Mouse (Mus musculus) intestine, embryonic 16.5 days (tissue): Measurements from ENCODE around the gene Skap1. TPM values are rescaled to one million over a fixed set of nuclear protein-coding genes. Genes with fewer than 3 reads are reported as not detected.

Experiments
- ATAC-seq: fragments of 200-750 bp; cut with Nextera tagmentation; 2 replicates; pipeline ENCODE4 v1.8.0; 2017; ENCODE audit warnings: moderate TSS enrichment, moderate library complexity
- H3K27ac ChIP-seq: fragments of 300-500 bp; sonication (generic); 2 replicates; pipeline ENCODE4 v1.5.1; 2014; ENCODE audit warnings: mild to moderate bottlenecking, low read length
- H3K27me3 ChIP-seq: fragments of 300-500 bp; sonication (generic); replicated peaks from 2 replicates; pipeline ENCODE4 v1.6.1; 2014; ENCODE audit warnings: low read length, control low read depth, mixed read lengths; ENCODE audit not compliant: control insufficient read depth, insufficient read depth
- H3K36me3 ChIP-seq: fragments of 300-500 bp; sonication (generic); 2 replicates; pipeline ENCODE4 v1.6.1; 2014; ENCODE audit warnings: low read length, control low read depth; ENCODE audit not compliant: control insufficient read depth, insufficient read depth
- H3K4me1 ChIP-seq: fragments of 300-500 bp; sonication (generic); 2 replicates; pipeline ENCODE4 v1.6.1; 2014; ENCODE audit warnings: low read length, control low read depth, mixed read lengths; ENCODE audit not compliant: control insufficient read depth, insufficient read depth
- H3K4me2 ChIP-seq: fragments of 300-500 bp; sonication (generic); 2 replicates; pipeline ENCODE4 v1.6.1; 2014; ENCODE audit warnings: low read depth, low read length, control low read depth
- H3K4me3 ChIP-seq: fragments of 300-500 bp; sonication (generic); 2 replicates; pipeline ENCODE4 v1.5.1; 2014; ENCODE audit warnings: mild to moderate bottlenecking, low read length
- H3K9ac ChIP-seq: fragments of 300-500 bp; sonication (generic); 2 replicates; pipeline ENCODE4 v1.6.1; 2014; ENCODE audit warnings: low read depth, low read length
- H3K9me3 ChIP-seq: fragments of 300-500 bp; sonication (generic); 2 replicates; pipeline ENCODE4 v1.6.1; 2016; ENCODE audit warnings: low read length, control low read depth; ENCODE audit not compliant: control insufficient read depth
- WGBS: fragments of 180-500 bp; shearing (Covaris S2); extraction: QIAGEN DNeasy Blood & Tissue Kit; methylation state at CpG from one replicate; pipeline ENCODE4 v1.1.7; 2014; 5-methylcytosine and 5-hydroxymethylcytosine counted together
- polyA plus RNA-seq: library from polyadenylated mRNA; unstranded; fragments of >200 nt; fragmentation: Nextera tagmentation; extraction: Ambion mirVana; gene quantifications from 2 replicates; pipeline ENCODE4 v1.2.1, GENCODE M21; 2015

Skap1 gene
- polyA plus RNA-seq, 1 experiment from 2014 or later, result 0.88 TPM

- no peak overlapping the region for H3K9ac ChIP-seq
- WGBS, result 74% methylated on average over 6 of the region's 6 CpGs
These were observed 29.5 kb upstream of the Skap1 start for GRCm38 (mm10) chr11:96434888-96435287.

DNA sequence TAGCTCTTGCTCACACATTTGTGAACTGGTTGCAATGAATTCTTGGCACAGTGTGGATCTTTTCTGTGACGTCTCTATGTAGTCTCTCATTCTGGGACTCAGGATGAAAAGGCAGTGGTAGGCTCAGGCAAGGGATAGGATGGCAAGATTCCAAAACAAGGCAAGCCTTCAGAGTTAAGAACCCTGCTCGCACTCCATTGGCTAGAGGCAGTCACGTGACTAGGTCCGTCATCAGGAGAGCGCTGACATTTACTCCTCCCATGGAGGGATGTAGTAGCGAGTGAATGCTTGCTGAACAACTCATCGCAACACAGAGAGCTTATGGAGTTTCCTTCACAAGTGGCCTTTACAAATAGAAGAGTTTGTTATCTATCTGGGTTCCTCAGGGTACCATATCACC lies 27.9 kb upstream of the Skap1 start:
- ATAC-seq, result no peak
- no peak overlapping the region for H3K4me3 ChIP-seq

More at GRCm38 (mm10) chr11:96434888-96435287, 29.5 kb upstream of the Skap1 start:
- Histone ChIP-seq H3K4me1 (peaks cover 5% of the 10 kb centered on the region; the same call in 1 of the 2 replicates), H3K4me2 (no peak overlapping the region), H3K36me3 (no peaks in the 10 kb centered on the region), H3K27ac (no peak overlapping the region), H3K4me3 (no peak overlapping the region), H3K27me3 (no peaks in the 10 kb centered on the region; the same call in 1 of the 2 replicates), H3K9me3 (no peaks in the 10 kb centered on the region)
- ATAC-seq, result no peak

GRCm38 (mm10) chr11:96438787-96439186 lies 25.6 kb upstream of the Skap1 start:
- Histone ChIP-seq H3K4me1 (no peaks in the 10 kb centered on the region), H3K4me3 (no peak overlapping the region), H3K36me3 (no peaks in the 10 kb centered on the region), H3K27me3 (no peaks in the 10 kb centered on the region; the same call in 1 of the 2 replicates), H3K9me3 (no peaks in the 10 kb centered on the region), H3K4me2 (no peak overlapping the region), H3K27ac (no peak overlapping the region), H3K9ac (no peak overlapping the region)
- WGBS, result 3% methylated on average over 7 of the region's 7 CpGs
- ATAC-seq, result no peak

More for the DNA sequence above, 27.9 kb upstream of the Skap1 start:
- no peak overlapping the region for H3K9ac ChIP-seq
- H3K27ac ChIP-seq, result no peak overlapping the region
- H3K36me3 ChIP-seq, result no peaks in the 10 kb centered on the region
- no peaks in the 10 kb centered on the region for H3K9me3 ChIP-seq
- peaks cover 5% of the 10 kb centered on the region; the same call in 1 of the 2 replicates for H3K4me1 ChIP-seq
- no peaks in the 10 kb centered on the region; the same call in 1 of the 2 replicates for H3K27me3 ChIP-seq
- H3K4me2 ChIP-seq, result no peak overlapping the region
- WGBS, result 64% methylated on average over 7 of the region's 7 CpGs

DNA sequence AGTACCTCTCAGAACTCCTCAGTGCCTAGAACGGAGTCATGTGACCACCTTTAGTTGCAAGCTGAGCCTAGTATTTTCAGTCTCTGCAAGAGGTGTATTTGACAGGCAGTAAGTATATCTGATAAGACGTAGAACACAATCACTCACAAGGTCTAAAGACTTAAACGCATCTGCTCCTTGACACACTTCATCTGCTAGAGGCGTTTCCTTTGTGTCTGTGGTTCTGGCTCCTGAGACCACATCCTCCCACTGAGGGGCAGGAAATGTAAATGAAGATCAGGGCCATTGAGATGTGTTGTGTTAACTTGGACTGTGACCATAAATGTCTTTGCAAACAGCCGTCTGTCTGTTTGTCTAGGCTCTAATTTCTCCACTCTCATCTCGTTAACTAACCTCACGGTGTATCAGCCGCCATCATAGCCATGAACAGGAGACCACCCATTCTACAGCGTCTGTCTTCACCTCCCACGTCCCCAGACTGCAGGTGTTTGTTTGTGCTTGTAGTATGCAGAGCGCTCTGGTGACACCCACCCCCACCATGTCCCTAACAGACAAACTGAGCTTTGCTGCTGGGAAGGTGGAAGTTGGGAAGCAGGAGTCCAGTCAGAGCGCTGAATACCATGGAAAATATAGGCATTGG lies 22.7 kb upstream of the Skap1 start:
- H3K4me1 ChIP-seq, result no peaks in the 10 kb centered on the region
- no peak overlapping the region for H3K4me2 ChIP-seq
- no peak for ATAC-seq
- H3K27me3 ChIP-seq, result no peaks in the 10 kb centered on the region; the same call in 1 of the 2 replicates
- no peak overlapping the region for H3K9ac ChIP-seq
- H3K4me3 ChIP-seq, result no peak overlapping the region
- H3K27ac ChIP-seq, result no peak overlapping the region
- WGBS, result 57% methylated on average over 12 of the region's 12 CpGs
- no peaks in the 10 kb centered on the region for H3K36me3 ChIP-seq
- no peaks in the 10 kb centered on the region for H3K9me3 ChIP-seq

GRCm38 (mm10) chr11:96442468-96442867 lies 21.9 kb upstream of the Skap1 start:
- H3K9ac ChIP-seq, result no peak overlapping the region
- 83% methylated on average over 5 of the region's 5 CpGs for WGBS
- no peaks in the 10 kb centered on the region; the same call in 1 of the 2 replicates for H3K27me3 ChIP-seq
- H3K4me2 ChIP-seq, result no peak overlapping the region
- no peaks in the 10 kb centered on the region for H3K9me3 ChIP-seq
- no peak overlapping the region for H3K27ac ChIP-seq
- no peak for ATAC-seq
- H3K36me3 ChIP-seq, result no peaks in the 10 kb centered on the region
- H3K4me1 ChIP-seq, result no peaks in the 10 kb centered on the region
- no peak overlapping the region for H3K4me3 ChIP-seq

DNA sequence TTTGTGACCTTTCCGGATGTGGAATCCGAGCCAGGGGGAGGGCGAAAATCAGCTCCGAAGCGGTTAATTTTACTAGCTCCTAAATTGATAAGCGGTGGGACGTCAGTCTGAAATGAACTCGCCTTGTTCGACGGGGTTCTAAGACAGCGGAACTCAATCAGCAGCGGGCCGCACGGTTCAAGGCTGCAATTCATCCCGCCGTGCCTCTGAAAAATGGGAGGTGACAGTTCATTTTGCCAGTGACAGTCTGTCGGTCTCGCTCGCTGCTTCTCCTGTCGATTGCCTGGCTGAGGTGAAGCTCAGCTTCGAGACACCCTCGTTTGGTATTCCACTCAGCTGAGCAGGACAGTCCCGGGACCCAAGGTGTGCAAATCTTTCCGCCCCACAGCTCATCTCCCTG lies 16.5 kb upstream of the Skap1 start:
- no peak overlapping the region for H3K27ac ChIP-seq
- H3K4me3 ChIP-seq, result no peak overlapping the region
- H3K9ac ChIP-seq, result no peak overlapping the region
- ATAC-seq, result no peak
- H3K4me2 ChIP-seq, result no peak overlapping the region
- no peaks in the 10 kb centered on the region for H3K36me3 ChIP-seq
- H3K4me1 ChIP-seq, result no peaks in the 10 kb centered on the region
- no peaks in the 10 kb centered on the region for H3K27me3 ChIP-seq
- no peaks in the 10 kb centered on the region for H3K9me3 ChIP-seq
- 72% methylated on average over 24 of the region's 24 CpGs for WGBS

DNA sequence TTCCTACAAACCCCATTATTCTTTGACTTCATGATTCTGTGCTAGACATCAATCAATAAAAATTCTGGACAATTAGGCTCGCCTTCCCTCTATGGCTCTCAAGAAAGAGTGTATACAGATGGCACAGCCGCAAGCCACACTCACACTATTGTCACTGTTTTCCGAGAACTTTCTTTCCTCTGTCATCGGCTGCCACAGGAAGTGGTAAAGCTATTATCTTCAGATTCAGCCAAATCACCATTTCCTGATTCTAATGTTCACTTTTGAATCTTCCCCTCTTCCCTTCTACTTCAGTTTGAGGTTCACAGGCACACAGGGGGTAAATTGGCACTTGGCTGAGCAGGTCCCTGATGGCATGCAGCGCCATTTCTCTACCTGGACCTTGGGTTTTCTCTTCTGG lies 9.3 kb upstream of the Skap1 start:
- H3K27ac ChIP-seq, result no peak overlapping the region
- H3K4me1 ChIP-seq, result no peaks in the 10 kb centered on the region
- ATAC-seq, result no peak
- no peaks in the 10 kb centered on the region for H3K36me3 ChIP-seq
- no peaks in the 10 kb centered on the region for H3K9me3 ChIP-seq
- H3K4me3 ChIP-seq, result no peak overlapping the region
- 74% methylated on average over 5 of the region's 5 CpGs for WGBS
- no peaks in the 10 kb centered on the region for H3K27me3 ChIP-seq
- H3K4me2 ChIP-seq, result no peak overlapping the region
- no peak overlapping the region for H3K9ac ChIP-seq

GRCm38 (mm10) chr11:96455699-96456326 lies 8.6 kb upstream of the Skap1 start:
- Histone ChIP-seq H3K4me1 (no peaks in the 10 kb centered on the region), H3K36me3 (no peaks in the 10 kb centered on the region), H3K27me3 (no peaks in the 10 kb centered on the region), H3K27ac (no peak overlapping the region), H3K4me3 (no peak overlapping the region), H3K9me3 (no peaks in the 10 kb centered on the region), H3K4me2 (no peak overlapping the region), H3K9ac (no peak overlapping the region)
- no peak for ATAC-seq
- WGBS, result 88% methylated on average over 6 of the region's 6 CpGs

DNA sequence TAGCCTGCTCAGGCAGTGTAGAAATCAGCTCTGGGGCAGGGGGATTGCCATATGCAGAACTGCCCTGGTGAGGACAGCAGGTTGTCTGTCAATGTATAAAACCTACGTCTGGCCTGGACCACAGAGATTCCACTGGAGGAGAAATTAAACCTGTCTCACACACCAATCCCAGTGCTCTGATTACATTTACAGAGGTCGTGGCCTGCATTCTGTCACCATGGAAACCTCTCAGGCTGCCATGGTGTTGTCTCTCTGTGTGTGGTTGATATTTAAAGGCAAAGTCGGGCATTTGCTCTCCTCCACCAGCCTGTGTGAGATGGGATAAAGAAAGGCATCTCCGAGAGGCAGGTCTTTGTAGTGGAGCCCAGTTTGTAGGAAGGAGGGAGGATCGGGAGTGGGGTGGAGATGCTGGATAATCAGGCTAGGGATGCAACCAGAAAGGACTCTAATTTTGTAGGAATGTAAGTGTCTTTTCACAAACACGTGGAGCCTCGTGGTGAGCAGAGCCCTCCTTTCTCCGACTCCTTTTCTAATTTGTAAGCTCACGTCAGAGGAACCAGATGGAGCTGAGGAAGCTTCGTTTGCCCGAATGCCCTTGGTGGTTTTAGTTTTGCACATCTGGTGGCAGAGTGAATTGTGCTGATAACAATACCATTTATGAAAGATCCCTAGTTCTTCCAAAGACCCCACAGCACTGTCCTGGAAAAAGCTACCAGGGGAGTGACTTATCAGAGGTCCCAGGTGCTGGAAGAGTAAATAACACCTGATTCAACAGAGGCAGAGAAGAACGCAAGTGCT lies 7.7 kb upstream of the Skap1 start:
- Histone ChIP-seq H3K36me3 (no peaks in the 10 kb centered on the region), H3K4me3 (no peak overlapping the region), H3K4me2 (no peak overlapping the region), H3K4me1 (no peaks in the 10 kb centered on the region), H3K9ac (no peak overlapping the region), H3K27me3 (peaks cover 3% of the 10 kb centered on the region; the same call in 1 of the 2 replicates), H3K9me3 (no peaks in the 10 kb centered on the region), H3K27ac (no peak overlapping the region)
- ATAC-seq, result no peak
- 23% methylated on average over 12 of the region's 12 CpGs for WGBS
